Mouse (Mus musculus) erythroblast, embryonic 14.5 days (primary cell): ENCODE measurements around the gene Cep78.

Experiments
- GATA1 ChIP-seq: IDR thresholded peaks from 2 replicates; pipeline ENCODE4 v1.6.1; 2012; ENCODE audit warnings: low read length, inconsistent platforms, mixed read lengths
- TAL1 ChIP-seq: IDR thresholded peaks from 3 replicates; pipeline ENCODE4 v1.6.1; 2012; ENCODE audit warnings: low read length, inconsistent platforms, mixed read lengths

- no peak for TF ChIP-seq TAL1
- TF ChIP-seq GATA1: no peak
Observed at GRCm38 (mm10) chr19:16027876-16028670, 43.3 kb upstream of the Cep78 start.
